Mouse (Mus musculus): ENCODE measurements at regions not wholly inside any gene's neighbourhood (a gene's known extent, or its start where the extent isn't known, plus 50 kb on each side); places are given as distances from the start of the nearest gene placed in this dataset.

- H3K27ac ChIP-seq, result no peak overlapping the region
- no peak overlapping the region for H3K4me3 ChIP-seq
- peaks cover 6% of the 10 kb centered on the region; the same call in 1 of the 2 replicates for H3K4me1 ChIP-seq
- H3K9ac ChIP-seq, result no peak overlapping the region
- WGBS, result 72% methylated on average over 1 of the region's 1 CpGs
- no peaks in the 10 kb centered on the region for H3K27me3 ChIP-seq
- no peak overlapping the region for H3K4me2 ChIP-seq (replicated peaks)
- H3K9me3 ChIP-seq (replicated peaks), result no peaks in the 10 kb centered on the region
- no peaks in the 10 kb centered on the region for H3K36me3 ChIP-seq
- no peak for ATAC-seq (ENCODE audit: low FRiP score)
These were observed 156.2 kb downstream of the Fam124b start for GRCm38 (mm10) chr1:80062121-80062520.

GRCm38 (mm10) chr1:80061632-80062031, 156.6 kb downstream of the Fam124b start:
- Histone ChIP-seq H3K9ac (no peak overlapping the region), H3K4me3 (no peak overlapping the region), H3K4me1 (peaks cover 6% of the 10 kb centered on the region; the same call in 1 of the 2 replicates), H3K36me3 (no peaks in the 10 kb centered on the region), H3K27me3 (no peaks in the 10 kb centered on the region), H3K4me2 (replicated peaks) (no peak overlapping the region), H3K27ac (no peak overlapping the region), H3K9me3 (replicated peaks) (no peaks in the 10 kb centered on the region)
- no peak; the same call in 1 of the 2 replicates for ATAC-seq (ENCODE audit: low FRiP score)
- 62% methylated on average over 7 of the region's 7 CpGs for WGBS

DNA sequence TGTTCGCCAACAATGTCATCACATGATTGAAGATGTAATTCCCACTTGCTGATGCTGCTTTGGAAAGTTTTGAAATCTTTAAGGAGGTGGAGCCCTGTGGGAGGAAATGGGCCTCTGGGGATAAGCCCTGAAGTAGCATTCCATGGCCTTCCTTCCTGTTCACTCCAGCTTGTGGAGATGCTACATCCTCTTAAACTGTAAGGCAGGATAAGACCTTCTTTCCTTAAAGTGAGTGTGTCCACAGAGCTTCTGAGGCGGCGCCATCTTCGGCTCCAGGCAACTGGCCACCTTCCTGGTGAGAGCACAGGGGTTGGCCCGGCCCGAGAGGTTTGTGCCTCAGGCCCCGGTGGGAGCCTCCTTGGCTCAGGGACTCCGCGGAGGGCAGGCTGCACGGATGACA, 173.1 kb downstream of the Fam124b start:
- no peak for ATAC-seq (ENCODE audit: low FRiP score)
- no peaks in the 10 kb centered on the region for H3K4me1 ChIP-seq
- H3K9me3 ChIP-seq (replicated peaks), result no peaks in the 10 kb centered on the region
- no peaks in the 10 kb centered on the region for H3K27me3 ChIP-seq
- H3K9ac ChIP-seq, result no peak overlapping the region
- no peak overlapping the region for H3K4me2 ChIP-seq (replicated peaks)
- WGBS, result 91% methylated on average over 10 of the region's 10 CpGs
- no peak overlapping the region for H3K4me3 ChIP-seq
- no peaks in the 10 kb centered on the region for H3K36me3 ChIP-seq
- no peak overlapping the region for H3K27ac ChIP-seq

GRCm38 (mm10) chr1:80040409-80040808, 177.9 kb downstream of the Fam124b start:
- H3K27me3 ChIP-seq, result no peaks in the 10 kb centered on the region
- no peaks in the 10 kb centered on the region for H3K9me3 ChIP-seq (replicated peaks)
- 89% methylated on average over 3 of the region's 3 CpGs for whole genome bisulfite sequencing
- no peak overlapping the region for H3K4me2 ChIP-seq (replicated peaks)
- no peak overlapping the region for H3K4me3 ChIP-seq
- H3K4me1 ChIP-seq, result no peaks in the 10 kb centered on the region
- ATAC-seq (ENCODE audit: low FRiP score), result no peak
- no peak overlapping the region for H3K27ac ChIP-seq
- H3K9ac ChIP-seq, result no peak overlapping the region
- no peaks in the 10 kb centered on the region for H3K36me3 ChIP-seq

- WGBS, result 73% methylated on average over 3 of the region's 3 CpGs
- H3K9me3 ChIP-seq (replicated peaks), result no peaks in the 10 kb centered on the region
- H3K27me3 ChIP-seq, result no peaks in the 10 kb centered on the region
- no peak for ATAC-seq (ENCODE audit: low FRiP score)
- no peaks in the 10 kb centered on the region for H3K36me3 ChIP-seq
- no peak overlapping the region for H3K9ac ChIP-seq
- no peak overlapping the region for H3K4me2 ChIP-seq (replicated peaks)
- no peak overlapping the region for H3K27ac ChIP-seq
- H3K4me3 ChIP-seq, result no peak overlapping the region
- no peaks in the 10 kb centered on the region for H3K4me1 ChIP-seq
These were observed 178.4 kb downstream of the Fam124b start for GRCm38 (mm10) chr1:80039891-80040290.

- WGBS, result 89% methylated on average over 4 of the region's 4 CpGs
- Histone ChIP-seq H3K36me3 (no peaks in the 10 kb centered on the region), H3K27ac (no peak overlapping the region), H3K4me3 (no peak overlapping the region), H3K9ac (no peak overlapping the region), H3K4me1 (no peaks in the 10 kb centered on the region), H3K4me2 (replicated peaks) (no peak overlapping the region), H3K27me3 (no peaks in the 10 kb centered on the region), H3K9me3 (replicated peaks) (no peaks in the 10 kb centered on the region)
- no peak for ATAC-seq (ENCODE audit: low FRiP score)
These were observed 178.2 kb upstream of the Serpine2 start for GRCm38 (mm10) chr1:80039161-80039560.

DNA sequence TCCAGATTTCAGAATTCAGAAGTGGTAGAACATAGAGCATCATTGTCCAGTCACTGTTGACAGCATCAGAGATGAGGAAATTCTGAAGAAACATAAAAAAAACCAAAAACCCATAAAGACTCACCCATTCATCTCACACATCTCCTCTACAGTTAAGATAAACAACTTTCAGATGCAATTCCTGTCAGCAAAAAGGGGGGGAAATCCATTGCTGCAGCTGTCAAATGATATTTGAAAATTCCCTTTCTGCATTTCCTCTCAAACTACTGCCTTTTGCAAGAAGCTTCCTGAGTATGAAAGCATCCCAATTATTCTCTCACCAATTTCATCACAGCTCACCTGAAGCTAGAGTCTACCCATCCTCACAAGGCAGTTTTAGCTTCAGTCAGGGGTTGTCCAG, 177.1 kb upstream of the Serpine2 start:
- no peak for ATAC-seq (ENCODE audit: low FRiP score)
- H3K9me3 ChIP-seq (replicated peaks), result no peaks in the 10 kb centered on the region
- H3K36me3 ChIP-seq, result no peaks in the 10 kb centered on the region
- no peak overlapping the region for H3K4me2 ChIP-seq (replicated peaks)
- H3K27ac ChIP-seq, result no peak overlapping the region
- H3K4me1 ChIP-seq, result peaks cover 7% of the 10 kb centered on the region
- H3K4me3 ChIP-seq, result no peak overlapping the region
- no peak overlapping the region for H3K9ac ChIP-seq
- H3K27me3 ChIP-seq, result no peaks in the 10 kb centered on the region

DNA sequence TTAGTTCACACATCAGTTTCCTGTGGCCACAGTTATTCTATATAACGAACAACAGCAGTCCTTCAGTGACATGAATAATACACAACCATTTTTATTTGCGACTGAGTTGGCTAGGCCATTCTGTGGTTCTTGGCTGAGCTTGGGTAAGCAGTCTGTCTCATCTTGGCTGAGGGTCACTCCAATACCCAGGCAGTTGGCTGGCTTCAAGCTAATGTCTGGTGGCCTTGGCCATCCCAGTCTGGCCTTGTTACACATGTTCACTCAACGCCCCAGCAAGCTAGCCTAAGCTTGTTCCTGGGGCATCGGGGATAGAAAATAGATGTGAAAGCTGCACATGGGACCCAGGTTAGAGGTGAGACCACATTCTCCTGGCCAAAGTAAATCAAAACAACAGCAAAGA, 175.5 kb upstream of the Serpine2 start:
- Histone ChIP-seq H3K9ac (no peak overlapping the region), H3K4me3 (no peak overlapping the region), H3K27ac (no peak overlapping the region), H3K4me1 (peaks cover 17% of the 10 kb centered on the region), H3K9me3 (replicated peaks) (no peaks in the 10 kb centered on the region), H3K27me3 (no peaks in the 10 kb centered on the region), H3K36me3 (no peaks in the 10 kb centered on the region), H3K4me2 (replicated peaks) (no peak overlapping the region)
- 96% methylated on average over 4 of the region's 4 CpGs for WGBS
- ATAC-seq (ENCODE audit: low FRiP score), result no peak

DNA sequence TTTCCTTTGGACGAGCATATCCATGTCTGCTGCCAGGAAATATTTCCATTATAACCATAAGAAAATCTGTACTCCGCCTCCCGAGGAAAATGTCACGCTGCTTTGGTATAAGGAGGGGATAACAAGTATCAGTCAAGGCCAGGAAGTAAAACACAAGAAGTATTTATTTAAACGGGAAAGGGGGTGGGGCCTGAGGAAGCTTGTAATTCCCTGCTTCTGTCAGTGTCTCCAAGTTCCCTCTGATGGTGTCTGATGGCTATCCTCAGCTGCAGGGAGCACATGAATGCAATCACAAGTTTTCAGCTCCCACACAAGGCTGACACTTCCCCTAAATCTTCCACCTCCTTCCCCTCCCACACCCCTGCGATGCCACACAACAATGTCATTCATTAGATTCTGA, 172.5 kb upstream of the Serpine2 start:
- H3K4me3 ChIP-seq, result no peak overlapping the region
- no peaks in the 10 kb centered on the region for H3K9me3 ChIP-seq (replicated peaks)
- 0 out of 2 replicates have a peak overlapping the region, but pooled peaks have one; percentile 12 for H3K27ac ChIP-seq
- no peak overlapping the region for H3K4me2 ChIP-seq (replicated peaks)
- H3K4me1 ChIP-seq, result peaks cover 19% of the 10 kb centered on the region
- ATAC-seq (ENCODE audit: low FRiP score), result 0 out of 2 replicates have a peak, but pooled peaks have one; percentile 7
- no peak overlapping the region for H3K9ac ChIP-seq
- no peaks in the 10 kb centered on the region for H3K27me3 ChIP-seq
- no peaks in the 10 kb centered on the region for H3K36me3 ChIP-seq
- 46% methylated on average over 6 of the region's 6 CpGs for WGBS

- no peaks in the 10 kb centered on the region for H3K27me3 ChIP-seq
- 20% methylated on average over 2 of the region's 2 CpGs for WGBS
- no peak overlapping the region for H3K4me3 ChIP-seq
- H3K9me3 ChIP-seq (replicated peaks), result no peaks in the 10 kb centered on the region
- H3K4me2 ChIP-seq (replicated peaks), result no peak overlapping the region
- H3K9ac ChIP-seq, result no peak overlapping the region
- peaks cover 19% of the 10 kb centered on the region for H3K4me1 ChIP-seq
- H3K36me3 ChIP-seq, result no peaks in the 10 kb centered on the region
- 0 out of 2 replicates have a peak overlapping the region, but pooled peaks have one; percentile 12 for H3K27ac ChIP-seq
- ATAC-seq (ENCODE audit: low FRiP score), result peak; percentile 34; the same call in 1 of the 2 replicates
These were observed 172.1 kb upstream of the Serpine2 start for GRCm38 (mm10) chr1:80033121-80033520.

DNA sequence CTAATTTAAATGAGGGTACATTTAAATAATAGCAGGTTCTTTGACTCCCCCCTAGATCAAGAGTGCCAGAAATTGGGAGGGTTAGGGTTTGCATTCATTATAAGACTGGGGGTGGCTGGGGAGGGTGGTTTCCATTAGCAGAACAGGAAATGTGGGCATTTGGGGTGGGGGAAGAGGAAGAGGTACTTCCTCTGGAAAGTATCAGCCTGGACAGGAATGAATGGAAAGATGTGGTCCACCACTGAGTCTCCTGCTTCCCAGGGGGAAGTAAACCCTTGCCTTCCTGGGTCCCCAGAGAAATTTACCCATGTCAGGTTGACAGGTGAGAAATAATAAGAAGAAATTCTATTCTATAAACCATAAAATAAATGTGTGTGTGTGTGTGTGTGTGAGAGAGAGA, 171.5 kb upstream of the Serpine2 start:
- Histone ChIP-seq H3K9me3 (replicated peaks) (no peaks in the 10 kb centered on the region), H3K36me3 (no peaks in the 10 kb centered on the region), H3K4me2 (replicated peaks) (no peak overlapping the region), H3K4me3 (no peak overlapping the region), H3K4me1 (peaks cover 19% of the 10 kb centered on the region), H3K9ac (no peak overlapping the region), H3K27me3 (no peaks in the 10 kb centered on the region), H3K27ac (no peak overlapping the region)
- ATAC-seq (ENCODE audit: low FRiP score), result no peak

DNA sequence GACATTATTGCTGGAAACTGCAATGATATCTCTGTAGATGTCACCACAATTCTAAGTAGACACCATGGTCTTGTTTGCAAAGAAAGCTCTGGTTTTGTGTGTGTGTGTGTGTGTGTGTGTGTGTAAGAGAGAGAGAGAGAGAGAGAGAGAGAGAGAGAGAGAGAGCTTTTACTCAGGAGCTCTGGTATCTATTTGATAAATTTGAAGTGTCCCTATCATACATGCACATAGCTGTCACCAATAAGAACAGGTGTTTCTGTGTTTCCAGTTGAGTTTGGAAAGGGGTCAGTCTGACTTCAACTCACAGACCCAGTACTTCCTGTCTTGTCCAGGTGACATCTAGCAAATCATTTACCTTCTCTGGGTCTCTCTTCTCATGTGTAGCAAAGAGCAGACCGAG, 169.7 kb upstream of the Serpine2 start:
- WGBS, result 72% methylated on average over 1 of the region's 1 CpGs
- H3K9me3 ChIP-seq (replicated peaks), result no peaks in the 10 kb centered on the region
- no peak overlapping the region for H3K27ac ChIP-seq
- no peak overlapping the region for H3K9ac ChIP-seq
- no peaks in the 10 kb centered on the region for H3K27me3 ChIP-seq
- H3K36me3 ChIP-seq, result no peaks in the 10 kb centered on the region
- H3K4me1 ChIP-seq, result peaks cover 19% of the 10 kb centered on the region
- no peak for ATAC-seq (ENCODE audit: low FRiP score)
- no peak overlapping the region for H3K4me3 ChIP-seq
- no peak overlapping the region for H3K4me2 ChIP-seq (replicated peaks)

GRCm38 (mm10) chr1:80030224-80030623, 169.2 kb upstream of the Serpine2 start:
- peaks cover 19% of the 10 kb centered on the region for H3K4me1 ChIP-seq
- H3K27ac ChIP-seq, result no peak overlapping the region
- H3K4me2 ChIP-seq (replicated peaks), result no peak overlapping the region
- no peaks in the 10 kb centered on the region for H3K27me3 ChIP-seq
- H3K9me3 ChIP-seq (replicated peaks), result no peaks in the 10 kb centered on the region
- 88% methylated on average over 3 of the region's 3 CpGs for WGBS
- no peak overlapping the region for H3K9ac ChIP-seq
- ATAC-seq (ENCODE audit: low FRiP score), result 0 out of 2 replicates have a peak, but pooled peaks have one; percentile 32
- no peaks in the 10 kb centered on the region for H3K36me3 ChIP-seq
- H3K4me3 ChIP-seq, result no peak overlapping the region
